18 mouse cellular contexts compared by ENCODE assay signal in genomic region chr5:117140374-117140773, GRCm38 (mm10). TPM values are rescaled to one million over a fixed set of nuclear protein-coding genes. Genes with fewer than 3 reads are reported as not detected.
DNase-seq lines count a peak whose midpoint lies in the region; ATAC-seq and TF ChIP-seq lines count a peak whose summit lies in the region.
"Had no signal": no experiment of that assay in that cellular context is flagged by ENCODE, and none has a peak within 500 bp of the region (broad histone marks: within the 10 kb centered on the region; RNA-seq: fewer than 3 reads in every experiment).

No protein-coding gene starts in this region.

- no peak overlapping the region for H3K9ac ChIP-seq in heart, embryonic 12.5 days
- H3K9ac ChIP-seq in liver, embryonic 15.5 days, result 0 out of 2 replicates have a peak overlapping the region, but pooled peaks have one; percentile 9
- H3K9ac ChIP-seq in kidney, embryonic 14.5 days (ENCODE audit: low read depth, low read length), result no peak overlapping the region
- H3K9ac ChIP-seq: forebrain, embryonic 15.5 days; hindbrain, embryonic 14.5 days had no signal

- no peak for DNase-seq in heart, embryonic 10.5 days (ENCODE audit: low spot score)
- DNase-seq in embryonic facial prominence, embryonic 10.5 days (ENCODE audit: low spot score), result no peak
- no peak for DNase-seq in urinary bladder, postnatal 4 days (ENCODE audit: low spot score in 2 of 2)
- no peak for DNase-seq in layer of hippocampus, adult 2 months (ENCODE audit: low spot score in 2 of 2)
- DNase-seq: adrenal gland, postnatal 36 days; gastrocnemius, postnatal 10 days; kidney, adult 11 months; kidney, postnatal 14 days; lung, postnatal 14 days; right cerebral cortex, postnatal 25 days; thymus, postnatal 25 days had no signal

- H3K36me3 ChIP-seq in heart, embryonic 10.5 days, result no peaks in the 10 kb centered on the region
- H3K36me3 ChIP-seq in heart, embryonic 12.5 days, result no peaks in the 10 kb centered on the region
- no peaks in the 10 kb centered on the region for H3K36me3 ChIP-seq in E14TG2a.4 (ENCODE audit: insufficient read depth, low read length)
- no peaks in the 10 kb centered on the region for H3K36me3 ChIP-seq in embryonic facial prominence, embryonic 10.5 days (replicated peaks)
- H3K36me3 ChIP-seq in liver, embryonic 15.5 days (replicated peaks), result peaks cover 28% of the 10 kb centered on the region
- no peaks in the 10 kb centered on the region for H3K36me3 ChIP-seq in kidney, embryonic 14.5 days (ENCODE audit: control insufficient read depth, insufficient read depth, low read length)
- H3K36me3 ChIP-seq: forebrain, embryonic 15.5 days had no signal

- peak overlapping the region; percentile 17 for H3K27ac ChIP-seq in heart, embryonic 10.5 days
- H3K27ac ChIP-seq in heart, embryonic 12.5 days (ENCODE audit: poor library complexity, severe bottlenecking), result no peak overlapping the region
- 0 out of 2 replicates have a peak overlapping the region, but pooled peaks have one; percentile 14 for H3K27ac ChIP-seq in embryonic facial prominence, embryonic 10.5 days (replicated peaks)
- H3K27ac ChIP-seq in liver, embryonic 15.5 days (replicated peaks), result peak overlapping the region; percentile 94
- no peak overlapping the region for H3K27ac ChIP-seq in kidney, embryonic 14.5 days (ENCODE audit: low read depth, low read length)
- no peak overlapping the region for H3K27ac ChIP-seq in layer of hippocampus, adult 2 months
- H3K27ac ChIP-seq: forebrain, embryonic 15.5 days; hindbrain, embryonic 14.5 days had no signal

- no peaks in the 10 kb centered on the region for H3K9me3 ChIP-seq in heart, embryonic 10.5 days
- H3K9me3 ChIP-seq in heart, embryonic 12.5 days (replicated peaks), result no peaks in the 10 kb centered on the region
- H3K9me3 ChIP-seq in E14TG2a.4 (ENCODE audit: low read length), result no peaks in the 10 kb centered on the region
- H3K9me3 ChIP-seq in embryonic facial prominence, embryonic 10.5 days, result no peaks in the 10 kb centered on the region
- H3K9me3 ChIP-seq in liver, embryonic 15.5 days (replicated peaks), result no peaks in the 10 kb centered on the region
- no peaks in the 10 kb centered on the region for H3K9me3 ChIP-seq in kidney, embryonic 14.5 days (ENCODE audit: control insufficient read depth, low read length)
- H3K9me3 ChIP-seq: forebrain, embryonic 15.5 days had no signal

- peaks cover 39% of the 10 kb centered on the region for H3K4me1 ChIP-seq in heart, embryonic 10.5 days
- peaks cover 47% of the 10 kb centered on the region for H3K4me1 ChIP-seq in heart, embryonic 12.5 days (replicated peaks)
- peaks cover 59% of the 10 kb centered on the region for H3K4me1 ChIP-seq in E14TG2a.4 (replicated peaks; ENCODE audit: low read depth, low read length)
- peaks cover 39% of the 10 kb centered on the region for H3K4me1 ChIP-seq in embryonic facial prominence, embryonic 10.5 days
- peaks cover 95% of the 10 kb centered on the region for H3K4me1 ChIP-seq in liver, embryonic 15.5 days (replicated peaks)
- H3K4me1 ChIP-seq in kidney, embryonic 14.5 days (ENCODE audit: control insufficient read depth, insufficient read depth, low read length), result peaks cover 8% of the 10 kb centered on the region

- 70% methylated on average over 7 of the region's 7 CpGs for WGBS in heart, embryonic 10.5 days
- 59% methylated on average over 7 of the region's 7 CpGs for WGBS in heart, embryonic 12.5 days
- 73% methylated on average over 7 of the region's 7 CpGs for WGBS in embryonic facial prominence, embryonic 10.5 days
- 45% methylated on average over 7 of the region's 7 CpGs for WGBS in liver, embryonic 15.5 days (ENCODE audit: insufficient replicate concordance)
- 71% methylated on average over 7 of the region's 7 CpGs for WGBS in kidney, embryonic 14.5 days

- H3K27me3 ChIP-seq in heart, embryonic 10.5 days (ENCODE audit: insufficient read depth, poor library complexity, severe bottlenecking), result no peaks in the 10 kb centered on the region
- no peaks in the 10 kb centered on the region for H3K27me3 ChIP-seq in heart, embryonic 12.5 days (replicated peaks)
- H3K27me3 ChIP-seq in E14TG2a.4 (ENCODE audit: insufficient read depth, low read length), result no peaks in the 10 kb centered on the region
- no peaks in the 10 kb centered on the region for H3K27me3 ChIP-seq in embryonic facial prominence, embryonic 10.5 days (replicated peaks; ENCODE audit: low read depth, poor library complexity, severe bottlenecking)
- H3K27me3 ChIP-seq in liver, embryonic 15.5 days, result no peaks in the 10 kb centered on the region
- H3K27me3 ChIP-seq in kidney, embryonic 14.5 days (ENCODE audit: control insufficient read depth, insufficient read depth, low read length), result no peaks in the 10 kb centered on the region
- H3K27me3 ChIP-seq: forebrain, embryonic 15.5 days had no signal

- H3K4me3 ChIP-seq in heart, embryonic 10.5 days, result no peak overlapping the region
- no peak overlapping the region for H3K4me3 ChIP-seq in heart, embryonic 12.5 days
- H3K4me3 ChIP-seq in E14TG2a.4 (replicated peaks; ENCODE audit: low read length), result peak overlapping the region; percentile 39; the same call in 1 of the 2 replicates
- H3K4me3 ChIP-seq in embryonic facial prominence, embryonic 10.5 days, result no peak overlapping the region
- H3K4me3 ChIP-seq in liver, embryonic 15.5 days (replicated peaks), result no peak overlapping the region
- no peak overlapping the region for H3K4me3 ChIP-seq in kidney, embryonic 14.5 days (ENCODE audit: low read length)
- no peak overlapping the region for H3K4me3 ChIP-seq in layer of hippocampus, adult 2 months
- H3K4me3 ChIP-seq: forebrain, embryonic 15.5 days had no signal

- H3K4me2 ChIP-seq in heart, embryonic 12.5 days, result no peak overlapping the region
- H3K4me2 ChIP-seq in liver, embryonic 15.5 days, result peak overlapping the region; percentile 44
- H3K4me2 ChIP-seq in kidney, embryonic 14.5 days (replicated peaks; ENCODE audit: low read depth, low read length), result no peak overlapping the region
- H3K4me2 ChIP-seq: forebrain, embryonic 15.5 days; hindbrain, embryonic 14.5 days; midbrain, embryonic 11.5 days had no signal

- ATAC-seq in heart, embryonic 12.5 days (ENCODE audit: insufficient number of reproducible peaks, low FRiP score), result no peak
- no peak for ATAC-seq in liver, embryonic 15.5 days (ENCODE audit: insufficient read depth)
- ATAC-seq in kidney, embryonic 14.5 days (ENCODE audit: low FRiP score, low TSS enrichment), result no peak
- ATAC-seq: forebrain, embryonic 15.5 days had no signal

- no peak for TF ChIP-seq CTCF in E14TG2a.4 (conservative IDR thresholded peaks at IDR 0.05; ENCODE audit: low read length)
- TF ChIP-seq CTCF in layer of hippocampus, adult 2 months (conservative IDR thresholded peaks at IDR 0.05), result no peak

RNA-seq across cellular contexts. Expression of gene Taok3, which starts 20.4 kb away (rescaled TPM):
- polyA plus RNA-seq in heart, embryonic 10.5 days (2016; fragmentation: Nextera tagmentation; extraction: Ambion mirVana), result 12.2 and 18.6 TPM in 2 replicates
- 11.6 and 13.3 TPM in 2 replicates for polyA plus RNA-seq in heart, embryonic 12.5 days (2016; fragmentation: Nextera tagmentation; extraction: Ambion mirVana)
- 8.1 TPM in 2 replicates for polyA plus RNA-seq in embryonic facial prominence, embryonic 10.5 days (2016; fragmentation: Nextera tagmentation; extraction: Ambion mirVana)
- 42.5 and 42.7 TPM in 2 replicates for polyA plus RNA-seq in liver, embryonic 15.5 days (2015; fragmentation: Nextera tagmentation; extraction: Ambion mirVana)
- 11.7 and 16.3 TPM in 2 replicates for polyA plus RNA-seq in kidney, embryonic 14.5 days (2014; fragmentation: Nextera tagmentation; extraction: Ambion mirVana)
- 10 to 100 TPM; 57.0 to 60.8 TPM for total RNA-seq in layer of hippocampus, adult 2 months (2021)

RNA-seq across cellular contexts. Expression of gene Suds3, which starts 24.5 kb away (rescaled TPM):
- polyA plus RNA-seq in heart, embryonic 10.5 days (2016; fragmentation: Nextera tagmentation; extraction: Ambion mirVana), result 54.8 and 76.3 TPM in 2 replicates
- polyA plus RNA-seq in heart, embryonic 12.5 days (2016; fragmentation: Nextera tagmentation; extraction: Ambion mirVana), result 74.4 and 75.2 TPM in 2 replicates
- 74.6 and 76.4 TPM in 2 replicates for polyA plus RNA-seq in embryonic facial prominence, embryonic 10.5 days (2016; fragmentation: Nextera tagmentation; extraction: Ambion mirVana)
- polyA plus RNA-seq in liver, embryonic 15.5 days (2015; fragmentation: Nextera tagmentation; extraction: Ambion mirVana), result 30.7 and 31.7 TPM in 2 replicates
- polyA plus RNA-seq in kidney, embryonic 14.5 days (2014; fragmentation: Nextera tagmentation; extraction: Ambion mirVana), result 49.2 and 70.7 TPM in 2 replicates
- 100 to 1,000 TPM; 112 to 130 TPM for total RNA-seq in layer of hippocampus, adult 2 months (2021)

Comparison
In these comparisons a context has a peak if more than half of its experiments do, and no peak if none do; other contexts are left out.
1. H3K27ac ChIP-seq: peak in heart, embryonic 10.5 days (single experiment), embryonic facial prominence, embryonic 10.5 days (single experiment) and liver, embryonic 15.5 days (single experiment); none in heart, embryonic 12.5 days (single experiment), kidney, embryonic 14.5 days (single experiment) and layer of hippocampus, adult 2 months (single experiment).